In genomic region chr7:140049115-140049689, GRCm38 (mm10) we compare ENCODE assay signal across 8 mouse cellular contexts. TPM values are rescaled to one million over a fixed set of nuclear protein-coding genes. Genes with fewer than 3 reads are reported as not detected.
DNase-seq lines count a peak whose midpoint lies in the region; ATAC-seq and TF ChIP-seq lines count a peak whose summit lies in the region.

No protein-coding gene starts in this region.

- peak; percentile 46 to 48 for DNase-seq in B cell, adult 2 months
- peak; percentile 59 for DNase-seq in embryonic facial prominence, embryonic 14.5 days (ENCODE audit: low spot score)
- DNase-seq in liver, postnatal 0 days: peak; percentile 33
- no peak for DNase-seq in ovary, postnatal 10 days (ENCODE audit: low spot score)
- no peak for DNase-seq in frontal cortex, postnatal 36 days (ENCODE audit: low spot score in 2 of 2)

- H3K4me3 ChIP-seq in embryonic facial prominence, embryonic 14.5 days (ENCODE audit: low read depth, low read length): peak overlapping the region; percentile 42
- peak overlapping the region; percentile 52 for H3K4me3 ChIP-seq in hindbrain, embryonic 15.5 days
- peak overlapping the region; percentile 42 for H3K4me3 ChIP-seq in liver, postnatal 0 days (ENCODE audit: low read depth, low read length)
- peak overlapping the region; percentile 54 for H3K4me3 ChIP-seq in neural tube, embryonic 15.5 days (replicated peaks)

- under 1% methylated on average over 19 of the region's 34 CpGs for WGBS in embryonic facial prominence, embryonic 14.5 days
- WGBS in hindbrain, embryonic 15.5 days: under 1% methylated on average over 34 of the region's 34 CpGs
- WGBS in liver, postnatal 0 days (ENCODE audit: insufficient replicate concordance): 2% methylated on average over 34 of the region's 34 CpGs
- under 1% methylated on average over 34 of the region's 34 CpGs for WGBS in neural tube, embryonic 15.5 days

- H3K36me3 ChIP-seq in embryonic facial prominence, embryonic 14.5 days (ENCODE audit: control insufficient read depth, insufficient read depth, low read length): no peaks in the 10 kb centered on the region
- H3K36me3 ChIP-seq in hindbrain, embryonic 15.5 days: no peaks in the 10 kb centered on the region
- H3K36me3 ChIP-seq in liver, postnatal 0 days (replicated peaks; ENCODE audit: insufficient read depth, low read length): no peaks in the 10 kb centered on the region
- no peaks in the 10 kb centered on the region for H3K36me3 ChIP-seq in neural tube, embryonic 15.5 days

- peak overlapping the region; percentile 66 for H3K4me2 ChIP-seq in embryonic facial prominence, embryonic 14.5 days (ENCODE audit: low read depth, low read length)
- H3K4me2 ChIP-seq in hindbrain, embryonic 15.5 days: peak overlapping the region; percentile 79
- H3K4me2 ChIP-seq in liver, postnatal 0 days (ENCODE audit: low read depth, low read length): peak overlapping the region; percentile 68
- peak overlapping the region; percentile 82 for H3K4me2 ChIP-seq in neural tube, embryonic 15.5 days

- no peak for TF ChIP-seq EP300 in liver, postnatal 0 days (IDR thresholded peaks at IDR 0.05; ENCODE audit: low read depth)

- H3K9me3 ChIP-seq in embryonic facial prominence, embryonic 14.5 days (ENCODE audit: control insufficient read depth, low read length): no peaks in the 10 kb centered on the region
- no peaks in the 10 kb centered on the region for H3K9me3 ChIP-seq in hindbrain, embryonic 15.5 days
- no peaks in the 10 kb centered on the region for H3K9me3 ChIP-seq in liver, postnatal 0 days (ENCODE audit: low read length)
- no peaks in the 10 kb centered on the region for H3K9me3 ChIP-seq in neural tube, embryonic 15.5 days (replicated peaks)

- H3K4me1 ChIP-seq in embryonic facial prominence, embryonic 14.5 days (ENCODE audit: control insufficient read depth, insufficient read depth, low read length): peaks cover 16% of the 10 kb centered on the region
- H3K4me1 ChIP-seq in hindbrain, embryonic 15.5 days (replicated peaks): peaks cover 26% of the 10 kb centered on the region
- H3K4me1 ChIP-seq in liver, postnatal 0 days (ENCODE audit: insufficient read depth): peaks cover 10% of the 10 kb centered on the region
- peaks cover 25% of the 10 kb centered on the region for H3K4me1 ChIP-seq in neural tube, embryonic 15.5 days

- no peak overlapping the region for H3K27ac ChIP-seq in embryonic facial prominence, embryonic 14.5 days (replicated peaks; ENCODE audit: low read depth, low read length)
- 0 out of 2 replicates have a peak overlapping the region, but pooled peaks have one; percentile 1 for H3K27ac ChIP-seq in hindbrain, embryonic 15.5 days (replicated peaks)
- no peak overlapping the region for H3K27ac ChIP-seq in liver, postnatal 0 days (ENCODE audit: low read depth)
- no peak overlapping the region for H3K27ac ChIP-seq in neural tube, embryonic 15.5 days (replicated peaks)

- no peak for TF ChIP-seq CTCF in liver, postnatal 0 days (IDR thresholded peaks at IDR 0.05; ENCODE audit: low read depth)

- ATAC-seq in CD4-positive, CD25-positive, alpha-beta regulatory T cell, adult 4 months: peak; percentile 53
- ATAC-seq in embryonic facial prominence, embryonic 14.5 days (ENCODE audit: low read depth): peak; percentile 80
- peak; percentile 88 for ATAC-seq in hindbrain, embryonic 15.5 days (ENCODE audit: low FRiP score, low read depth)
- ATAC-seq in liver, postnatal 0 days: no peak
- peak; percentile 81 for ATAC-seq in neural tube, embryonic 15.5 days (ENCODE audit: low FRiP score)

- peaks cover 87% of the 10 kb centered on the region for H3K27me3 ChIP-seq in embryonic facial prominence, embryonic 14.5 days (replicated peaks; ENCODE audit: control insufficient read depth, insufficient read depth, low read length)
- H3K27me3 ChIP-seq in hindbrain, embryonic 15.5 days: peaks cover 69% of the 10 kb centered on the region
- peaks cover 75% of the 10 kb centered on the region for H3K27me3 ChIP-seq in liver, postnatal 0 days (ENCODE audit: insufficient read depth, low read length)
- peaks cover 68% of the 10 kb centered on the region for H3K27me3 ChIP-seq in neural tube, embryonic 15.5 days (replicated peaks)

- H3K9ac ChIP-seq in embryonic facial prominence, embryonic 14.5 days (ENCODE audit: low read depth, low read length): peak overlapping the region; percentile 14
- H3K9ac ChIP-seq in hindbrain, embryonic 15.5 days: peak overlapping the region; percentile 49
- H3K9ac ChIP-seq in liver, postnatal 0 days (replicated peaks): no peak overlapping the region
- peak overlapping the region; percentile 41 for H3K9ac ChIP-seq in neural tube, embryonic 15.5 days (replicated peaks)

RNA-seq across cellular contexts. Expression of gene Msx3, which starts 0.3 kb away (rescaled TPM):
- under 1 TPM in 1 of 2 experiments, not detected in 1; 0.20 TPM for polyA plus RNA-seq in CD4-positive, CD25-positive, alpha-beta regulatory T cell, adult 4 months (2017; shearing (Covaris generic))
- not detected in 2 replicates for polyA plus RNA-seq in embryonic facial prominence, embryonic 14.5 days (2014; fragmentation: Nextera tagmentation; extraction: Ambion mirVana)
- 5.5 and 9.5 TPM in 2 replicates for polyA plus RNA-seq in hindbrain, embryonic 15.5 days (2015; fragmentation: Nextera tagmentation; extraction: Ambion mirVana)
- polyA plus RNA-seq in liver, postnatal 0 days (2015; fragmentation: Nextera tagmentation; extraction: Ambion mirVana): not detected in 2 replicates
- 2.8 and 3.3 TPM in 2 replicates for polyA plus RNA-seq in neural tube, embryonic 15.5 days (2015; fragmentation: Nextera tagmentation; extraction: Ambion mirVana)

RNA-seq across cellular contexts. Expression of gene Tubgcp2, which starts 12.7 kb away (rescaled TPM):
- polyA plus RNA-seq in CD4-positive, CD25-positive, alpha-beta regulatory T cell, adult 4 months (2017; shearing (Covaris generic)): 10 to 100 TPM; 29.2 to 52.0 TPM
- polyA plus RNA-seq in embryonic facial prominence, embryonic 14.5 days (2014; fragmentation: Nextera tagmentation; extraction: Ambion mirVana): 46.2 and 58.5 TPM in 2 replicates
- 53.3 and 56.6 TPM in 2 replicates for polyA plus RNA-seq in hindbrain, embryonic 15.5 days (2015; fragmentation: Nextera tagmentation; extraction: Ambion mirVana)
- 14.2 and 16.0 TPM in 2 replicates for polyA plus RNA-seq in liver, postnatal 0 days (2015; fragmentation: Nextera tagmentation; extraction: Ambion mirVana)
- polyA plus RNA-seq in neural tube, embryonic 15.5 days (2015; fragmentation: Nextera tagmentation; extraction: Ambion mirVana): 51.6 TPM in 2 replicates

RNA-seq across cellular contexts. Expression of gene Zfp511, which starts 13.0 kb away (rescaled TPM):
- 10 to 100 TPM; 28.8 to 33.0 TPM for polyA plus RNA-seq in CD4-positive, CD25-positive, alpha-beta regulatory T cell, adult 4 months (2017; shearing (Covaris generic))
- 31.1 and 31.4 TPM in 2 replicates for polyA plus RNA-seq in embryonic facial prominence, embryonic 14.5 days (2014; fragmentation: Nextera tagmentation; extraction: Ambion mirVana)
- 48.1 and 56.8 TPM in 2 replicates for polyA plus RNA-seq in hindbrain, embryonic 15.5 days (2015; fragmentation: Nextera tagmentation; extraction: Ambion mirVana)
- 10.5 and 10.7 TPM in 2 replicates for polyA plus RNA-seq in liver, postnatal 0 days (2015; fragmentation: Nextera tagmentation; extraction: Ambion mirVana)
- 53.0 and 57.2 TPM in 2 replicates for polyA plus RNA-seq in neural tube, embryonic 15.5 days (2015; fragmentation: Nextera tagmentation; extraction: Ambion mirVana)

RNA-seq across cellular contexts. Expression of gene Caly, which starts 33.1 kb away (rescaled TPM):
- not detected for polyA plus RNA-seq in CD4-positive, CD25-positive, alpha-beta regulatory T cell, adult 4 months (2017; shearing (Covaris generic))
- 3.4 and 3.6 TPM in 2 replicates for polyA plus RNA-seq in embryonic facial prominence, embryonic 14.5 days (2014; fragmentation: Nextera tagmentation; extraction: Ambion mirVana)
- polyA plus RNA-seq in hindbrain, embryonic 15.5 days (2015; fragmentation: Nextera tagmentation; extraction: Ambion mirVana): 279 and 296 TPM in 2 replicates
- 0.29 and 0.47 TPM in 2 replicates for polyA plus RNA-seq in liver, postnatal 0 days (2015; fragmentation: Nextera tagmentation; extraction: Ambion mirVana)
- polyA plus RNA-seq in neural tube, embryonic 15.5 days (2015; fragmentation: Nextera tagmentation; extraction: Ambion mirVana): 293 and 360 TPM in 2 replicates

RNA-seq across cellular contexts. Expression of gene Prap1, which starts 44.0 kb away (rescaled TPM):
- not detected for polyA plus RNA-seq in CD4-positive, CD25-positive, alpha-beta regulatory T cell, adult 4 months (2017; shearing (Covaris generic))
- polyA plus RNA-seq in embryonic facial prominence, embryonic 14.5 days (2014; fragmentation: Nextera tagmentation; extraction: Ambion mirVana): 0.60 TPM in 1 of 2 replicates, not detected in the other
- not detected in 2 replicates for polyA plus RNA-seq in hindbrain, embryonic 15.5 days (2015; fragmentation: Nextera tagmentation; extraction: Ambion mirVana)
- not detected in 2 replicates for polyA plus RNA-seq in liver, postnatal 0 days (2015; fragmentation: Nextera tagmentation; extraction: Ambion mirVana)
- 7.2 TPM in 1 of 2 replicates, not detected in the other for polyA plus RNA-seq in neural tube, embryonic 15.5 days (2015; fragmentation: Nextera tagmentation; extraction: Ambion mirVana)

Comparison
In these comparisons a context has a peak if more than half of its experiments do, and no peak if none do; other contexts are left out.
1. DNase-seq: peak in B cell, adult 2 months (2 of 2), embryonic facial prominence, embryonic 14.5 days (single experiment) and liver, postnatal 0 days (single experiment); none in ovary, postnatal 10 days (single experiment) and frontal cortex, postnatal 36 days (0 of 2).
2. Peak in every context shown above with its lines, with median percentiles within 50 percentile points of each other: H3K4me2 ChIP-seq and H3K4me3 ChIP-seq.